Mouse (Mus musculus) embryo, embryonic 10 days (tissue): ENCODE results near the gene Ckmt2.

Source experiments
- DNase-seq: peaks from one replicate; pipeline ENCODE4 v3.0.0-alpha.2; 2015; ENCODE audit warnings: low spot score

Gene Ckmt2

DNA sequence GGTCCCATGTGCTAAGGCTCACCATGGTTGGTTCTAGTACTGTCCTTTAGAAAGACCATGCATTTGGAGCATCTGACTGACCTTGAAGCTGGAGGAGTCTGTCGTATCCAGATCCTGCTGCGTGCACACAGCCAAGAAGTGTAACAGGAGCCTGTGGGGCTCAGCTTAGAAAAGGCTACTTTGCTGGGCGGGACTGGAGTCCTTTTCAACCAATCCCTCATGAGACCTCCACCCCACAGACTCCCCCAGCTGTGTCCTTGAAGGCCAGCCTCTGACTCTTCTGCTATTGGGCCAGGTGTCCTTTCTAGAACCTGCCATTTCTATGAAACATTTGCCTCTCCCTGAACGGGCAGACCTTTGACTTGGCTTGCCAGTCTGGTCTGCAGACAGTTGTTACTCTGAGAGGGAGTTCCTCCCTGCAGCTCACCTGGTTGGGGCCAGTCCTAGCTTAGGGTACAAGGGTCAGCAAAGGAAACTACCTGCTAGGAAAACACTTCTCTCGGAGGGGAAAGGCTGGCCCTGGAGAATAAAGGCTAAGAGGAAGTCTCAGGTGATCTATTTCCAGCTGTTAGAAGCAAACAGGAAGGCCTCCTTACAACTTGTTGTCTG lies at the start of gene Ckmt2:
Ckmt2 (minus strand) TSS at position 145 of the 609 bp plus-strand sequence.
- no peak for DNase-seq

DNA sequence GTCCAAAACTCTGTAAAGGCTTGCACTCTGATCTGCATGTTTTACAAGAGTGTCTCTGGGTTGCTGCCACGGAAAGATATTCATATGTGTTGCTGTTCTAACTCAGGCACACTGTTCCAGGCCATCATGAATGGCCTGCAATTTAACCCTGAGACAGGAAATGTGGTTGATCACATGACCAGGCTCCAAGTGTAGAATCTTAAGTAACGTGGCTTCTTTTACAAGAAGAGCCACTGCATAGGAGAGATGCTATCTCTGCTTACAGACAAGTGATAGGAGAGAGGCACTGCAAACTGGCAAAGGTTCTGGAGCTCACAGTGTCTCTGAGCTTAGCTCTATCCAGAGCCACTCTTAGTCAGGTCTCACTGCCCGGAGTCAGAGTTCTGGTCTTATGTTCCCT lies 44.3 kb upstream of the Ckmt2 start:
- no peak for DNase-seq

DNA sequence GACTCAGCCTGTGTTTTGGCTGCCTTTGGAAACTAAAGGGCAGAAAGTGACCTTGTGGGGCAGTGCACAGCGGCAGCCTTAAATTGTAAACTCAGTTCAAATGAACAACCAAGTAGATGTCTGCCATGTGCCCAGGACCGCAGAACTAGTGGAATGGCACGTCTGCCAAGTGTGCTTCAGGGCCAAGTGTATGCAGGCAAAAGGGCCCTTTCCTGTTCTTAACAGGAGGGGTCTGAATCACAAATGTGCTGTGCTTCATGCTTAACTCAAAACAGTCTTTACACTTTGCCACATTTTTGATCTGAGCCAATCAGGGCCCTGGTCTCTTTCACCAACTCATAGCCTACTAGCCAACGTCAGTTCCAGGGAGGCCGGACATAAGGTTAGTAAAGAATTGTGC lies 42.1 kb upstream of the Ckmt2 start:
- DNase-seq: no peak

DNA sequence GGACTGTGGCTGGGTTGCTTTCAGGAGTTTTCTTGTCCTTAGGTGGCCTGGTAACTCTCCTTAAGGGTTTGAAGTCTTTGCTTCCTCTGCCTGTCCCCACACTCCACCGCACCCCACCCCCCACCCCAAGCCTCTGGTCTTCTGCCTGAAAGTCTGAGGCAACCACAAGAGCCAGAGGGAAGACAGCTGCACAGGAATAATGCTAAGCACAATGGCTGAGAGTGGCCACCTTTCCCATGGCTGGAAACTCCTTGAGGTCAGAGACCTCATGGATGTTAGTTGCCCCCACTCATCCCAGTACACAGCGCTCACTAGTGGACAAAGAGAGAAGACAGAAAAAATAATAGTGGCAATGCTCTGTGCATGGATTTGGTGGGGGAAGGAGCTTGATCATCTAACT lies 41.1 kb upstream of the Ckmt2 start:
- DNase-seq: no peak

DNA sequence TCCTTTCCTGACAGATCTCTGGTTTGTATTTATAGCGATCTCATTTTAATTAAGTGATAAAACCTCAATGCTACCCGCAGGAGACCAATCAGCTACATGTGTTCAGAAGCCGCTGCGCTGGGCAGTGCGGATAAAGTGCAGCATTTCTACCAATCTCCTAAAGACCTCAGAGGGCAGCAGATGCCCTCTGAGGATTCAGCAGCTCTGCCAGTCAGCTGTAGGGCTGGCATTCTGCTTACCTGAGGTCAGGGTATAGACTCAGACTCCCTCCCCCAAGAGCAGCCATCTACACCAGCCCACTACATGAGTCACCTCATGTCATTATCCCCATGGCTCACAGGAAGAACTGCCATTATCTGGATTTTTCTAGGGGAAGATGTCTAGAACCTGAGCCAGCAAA lies 39.6 kb upstream of the Ckmt2 start:
- no peak for DNase-seq

DNA sequence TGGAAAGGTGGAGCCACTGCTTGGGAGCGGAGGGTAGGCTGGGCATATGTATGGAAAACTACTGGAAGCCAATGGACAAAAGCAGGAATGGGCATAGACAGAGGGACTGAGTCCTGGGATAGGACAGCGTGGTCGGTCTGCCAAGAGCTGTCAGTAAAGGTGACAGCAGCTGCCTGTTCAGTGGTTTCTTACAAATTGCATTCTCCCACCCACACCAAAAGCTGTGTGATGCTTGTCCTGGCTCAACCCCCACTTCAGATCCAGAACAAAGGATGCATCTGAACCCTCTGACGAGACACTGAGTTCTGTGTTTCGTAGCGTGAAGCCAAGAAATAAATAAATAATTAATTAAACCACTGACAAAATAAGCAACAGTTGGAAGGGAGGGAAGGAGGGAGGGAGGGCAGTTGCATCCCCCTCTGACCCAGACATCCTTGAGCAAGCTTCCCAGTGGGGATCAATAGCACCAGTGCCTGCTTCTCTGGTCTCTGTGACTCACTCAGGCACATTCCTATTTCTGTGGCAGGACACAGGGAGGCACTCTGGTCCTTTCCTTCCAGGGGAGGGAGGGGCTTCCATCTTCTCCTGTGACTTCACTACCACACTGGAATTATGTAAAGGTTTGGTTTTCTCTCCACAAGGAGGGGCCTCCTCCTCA lies 39.0 kb upstream of the Ckmt2 start:
- peak; percentile 14 for DNase-seq

DNA sequence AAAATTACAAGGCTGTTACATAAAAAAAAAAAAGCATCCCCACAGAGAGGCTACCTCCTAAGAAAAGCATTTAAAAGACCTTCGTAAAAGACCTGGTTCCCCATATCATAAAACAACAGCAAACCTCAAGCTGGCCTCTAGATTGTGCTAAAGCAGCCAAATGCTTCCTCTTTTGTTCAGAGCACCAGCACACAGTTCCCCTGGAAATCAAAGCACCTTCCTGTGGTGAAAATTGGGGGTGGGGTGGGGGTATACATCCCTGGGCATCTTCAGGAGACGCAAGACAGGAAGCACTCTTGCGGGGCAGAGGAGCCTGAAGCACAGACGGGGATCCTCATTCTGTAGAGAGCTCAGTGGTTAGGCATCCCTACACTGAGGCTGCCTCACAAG lies 38.5 kb upstream of the Ckmt2 start:
- DNase-seq: no peak

DNA sequence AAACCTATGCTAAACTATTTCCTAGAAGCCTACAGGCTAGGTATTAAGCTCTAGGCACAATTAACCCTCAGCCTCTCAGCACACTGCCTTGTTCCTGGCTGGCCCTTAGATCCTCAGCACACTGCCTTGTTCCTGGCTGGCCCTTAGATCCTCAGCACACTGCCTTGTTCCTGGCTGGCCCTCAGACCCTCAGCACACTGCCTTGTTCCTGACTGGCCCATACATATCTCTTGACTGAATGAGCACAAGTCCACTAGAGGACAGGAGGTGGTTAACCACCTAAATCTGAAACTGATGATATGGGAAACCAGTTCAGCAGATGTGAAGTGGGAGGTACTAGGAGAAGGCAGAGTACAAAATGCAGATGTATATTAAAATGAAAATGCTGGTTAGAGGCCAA lies 35.0 kb upstream of the Ckmt2 start:
- DNase-seq: no peak

DNA sequence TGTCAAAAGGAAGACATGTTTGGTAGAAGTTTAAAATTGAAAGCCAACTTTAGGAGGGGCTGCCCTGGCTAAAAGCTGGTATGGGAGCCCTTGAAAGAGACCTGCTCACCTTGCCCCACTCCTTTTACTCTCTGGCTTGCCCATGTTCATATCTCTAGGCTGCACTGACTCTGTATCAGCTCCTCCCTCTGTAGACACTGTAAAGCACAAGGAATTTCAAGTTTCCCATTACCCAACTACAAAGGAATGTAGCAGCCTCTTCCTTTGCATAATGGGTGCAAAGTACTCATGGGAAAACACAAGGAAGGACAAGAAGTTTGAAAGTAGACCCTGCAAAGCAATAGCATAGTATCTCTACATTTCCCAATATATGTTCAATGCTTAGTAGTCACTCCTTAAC lies 34.5 kb upstream of the Ckmt2 start:
- no peak for DNase-seq

DNA sequence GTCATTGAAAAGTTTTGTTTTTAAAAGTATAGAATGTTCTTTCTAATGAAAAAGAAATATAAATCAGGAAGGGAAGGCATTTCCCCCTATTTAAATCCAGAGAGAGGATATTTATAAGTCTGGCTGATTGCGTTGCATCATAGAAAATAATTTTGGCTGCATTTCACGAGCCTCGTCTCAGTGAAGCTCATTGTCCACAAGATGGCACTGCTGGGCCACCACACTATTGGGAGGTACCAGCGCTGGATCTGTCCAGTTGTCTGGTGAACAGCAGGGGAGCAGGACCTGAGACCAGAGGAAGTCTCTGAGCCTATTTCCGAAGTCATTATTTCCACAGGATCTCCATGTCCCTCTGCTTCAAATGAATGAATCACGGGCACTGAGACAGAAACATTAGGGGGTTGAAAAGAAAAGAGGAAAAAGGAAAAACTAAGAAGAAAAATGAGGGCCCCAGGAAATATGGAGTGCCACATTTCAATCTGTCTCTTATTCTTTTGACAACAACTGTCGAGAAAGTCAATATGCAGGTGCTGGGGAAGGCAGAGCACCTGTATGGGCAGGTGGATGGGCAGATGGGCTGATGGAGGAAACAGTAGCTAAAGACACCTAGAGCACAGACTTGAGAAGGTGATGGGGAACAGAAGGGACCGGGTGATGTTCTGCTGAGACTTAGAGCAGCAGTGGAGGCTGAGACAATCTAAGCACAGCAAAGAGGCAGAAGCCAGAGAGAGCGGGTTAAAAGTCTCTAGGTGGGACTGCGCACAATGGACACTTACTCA lies 31.7 kb upstream of the Ckmt2 start:
- peak; percentile 92 for DNase-seq

DNA sequence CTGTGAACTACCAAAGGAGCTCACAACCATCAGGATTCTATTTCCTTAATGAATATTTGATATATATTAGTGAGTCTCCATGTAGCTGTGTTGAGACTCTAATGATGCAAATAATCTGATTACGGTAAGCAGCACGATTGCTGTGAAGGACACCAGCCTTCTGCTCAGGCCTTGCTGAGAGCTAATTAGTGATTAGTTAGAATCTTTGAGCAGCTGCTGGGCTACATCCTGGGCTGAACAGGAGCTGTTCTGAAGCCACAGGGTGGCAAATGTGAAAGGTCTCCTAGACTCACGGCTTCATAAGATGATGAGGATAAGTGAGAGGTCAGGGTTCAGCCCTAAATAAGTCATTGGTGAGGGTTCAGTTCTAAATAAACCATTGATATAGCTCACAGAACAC lies 29.7 kb upstream of the Ckmt2 start:
- no peak for DNase-seq

DNA sequence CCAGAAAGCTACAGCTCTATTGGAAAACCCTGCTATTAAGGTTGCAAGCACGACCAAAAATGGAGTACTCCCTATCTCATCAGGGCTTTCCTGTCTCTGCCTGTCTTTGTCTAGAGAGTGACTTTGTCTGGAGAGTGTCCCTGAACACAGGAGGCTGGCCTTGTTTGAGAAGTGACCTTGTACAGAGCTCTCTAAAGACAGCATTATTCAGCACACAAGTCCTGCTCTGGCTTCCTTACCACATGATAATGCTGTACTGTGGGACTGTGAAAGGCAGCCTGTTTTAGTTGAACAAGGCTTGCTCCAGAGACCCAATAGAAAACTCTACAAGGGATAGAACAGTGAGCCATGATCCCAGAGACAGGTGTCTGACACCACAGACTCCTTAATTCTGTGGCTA lies 19.8 kb upstream of the Ckmt2 start:
- DNase-seq: no peak

DNA sequence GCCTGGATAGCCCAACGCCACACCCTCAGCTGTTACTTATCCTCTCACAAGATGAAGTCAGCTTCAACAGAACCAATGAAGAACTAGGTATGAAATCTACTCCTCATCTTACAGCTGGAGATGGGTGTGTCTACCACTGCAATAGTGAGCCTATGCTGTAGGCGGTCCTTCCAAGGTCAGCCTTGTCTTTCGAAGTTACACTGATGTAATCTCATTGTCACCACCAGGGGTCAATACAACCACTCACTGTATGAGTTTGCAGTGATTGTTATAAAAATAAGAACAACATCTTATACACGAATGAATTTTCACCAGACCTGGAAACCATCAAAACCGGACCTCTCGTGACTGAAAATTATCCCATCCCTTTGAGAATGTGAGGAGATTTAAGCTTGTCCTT lies 16.4 kb upstream of the Ckmt2 start:
- peak; percentile 42 for DNase-seq

DNA sequence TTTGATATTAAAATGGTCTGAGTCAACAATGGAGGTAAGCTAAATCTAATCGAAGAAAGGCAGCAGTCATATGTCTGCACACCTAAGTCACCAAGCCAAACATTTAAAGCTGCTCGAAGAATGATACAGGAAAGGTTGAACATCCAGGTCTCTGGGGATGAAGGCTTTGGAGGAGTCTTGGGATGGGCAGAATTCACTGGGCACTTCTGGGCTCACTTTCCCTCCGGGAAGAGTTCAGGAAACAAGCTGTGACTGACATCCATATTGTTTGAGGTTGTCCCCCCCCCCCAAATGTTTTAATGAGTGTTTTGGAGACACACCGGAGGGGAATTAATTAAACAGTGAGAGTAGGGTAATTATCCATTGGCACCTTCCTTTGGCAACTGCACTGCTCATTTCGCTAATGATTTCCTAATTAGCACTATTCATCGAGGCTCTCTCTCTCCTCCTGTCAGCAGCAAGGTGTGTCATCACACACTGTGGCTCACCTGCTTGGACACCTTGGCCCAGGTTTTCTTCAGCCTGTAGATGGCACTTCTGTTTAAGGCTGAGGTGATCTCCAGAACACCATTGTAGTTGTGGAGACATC lies 13.4 kb upstream of the Ckmt2 start:
- no peak for DNase-seq

DNA sequence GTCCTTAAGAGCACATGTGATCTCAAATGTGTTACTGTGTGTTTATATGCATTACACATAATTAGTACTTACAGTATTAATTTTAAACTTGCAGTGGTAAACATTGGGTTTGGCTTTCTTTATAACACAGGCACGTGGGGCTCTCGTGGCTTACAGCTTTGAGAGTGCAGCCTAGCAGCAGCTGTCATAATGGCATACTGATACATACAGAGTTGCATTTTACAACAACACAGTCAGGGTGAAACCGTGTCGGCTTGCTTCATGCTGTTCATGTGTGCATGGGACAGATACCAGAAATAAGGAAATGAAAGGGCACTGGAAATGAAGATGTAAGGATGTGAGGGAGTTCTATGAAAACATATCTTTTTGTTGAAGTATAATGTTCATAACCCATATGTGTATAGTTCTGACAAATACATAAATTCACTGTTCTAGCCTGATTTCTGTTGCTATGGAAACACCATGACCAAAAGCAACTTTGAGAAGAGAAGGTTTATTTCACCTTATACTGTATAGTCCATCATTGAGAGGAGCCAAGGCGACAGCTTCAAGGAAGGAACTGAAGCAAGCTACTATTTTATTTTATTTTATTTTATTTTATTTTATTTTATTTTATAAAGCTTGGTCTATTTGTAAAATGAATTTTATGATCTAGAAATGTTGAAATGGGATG lies 8.2 kb upstream of the Ckmt2 start:
- no peak for DNase-seq

DNA sequence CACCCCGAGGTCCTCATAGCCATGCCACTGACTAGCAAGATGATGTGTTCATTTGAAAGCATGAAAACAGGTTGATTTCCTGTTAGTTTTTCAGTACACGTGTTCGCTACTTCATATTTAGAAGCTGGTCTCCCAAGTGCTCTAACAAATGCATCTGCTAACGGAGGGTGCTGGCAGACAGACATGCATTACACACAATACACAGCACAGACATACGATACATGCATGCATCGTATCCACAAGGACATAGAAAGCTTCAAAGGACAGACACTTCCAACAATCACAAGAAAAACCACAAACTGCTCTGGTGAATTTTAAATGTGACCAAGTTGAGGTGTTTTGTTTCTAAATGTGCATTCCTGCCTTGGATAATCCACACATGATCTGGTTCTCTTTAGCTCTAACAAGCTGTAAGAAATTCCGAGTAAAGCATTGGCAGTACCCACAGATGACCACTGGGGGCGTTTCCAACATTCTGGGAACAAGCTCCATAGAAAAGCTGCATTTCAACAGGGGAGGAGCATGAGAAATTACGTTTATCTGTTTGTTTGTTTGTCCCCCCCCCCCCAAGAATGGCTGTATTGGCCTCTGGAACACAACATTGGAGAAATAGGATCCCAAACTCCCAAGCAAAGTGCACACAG lies 5.3 kb upstream of the Ckmt2 start:
- peak; percentile 28 for DNase-seq

DNA sequence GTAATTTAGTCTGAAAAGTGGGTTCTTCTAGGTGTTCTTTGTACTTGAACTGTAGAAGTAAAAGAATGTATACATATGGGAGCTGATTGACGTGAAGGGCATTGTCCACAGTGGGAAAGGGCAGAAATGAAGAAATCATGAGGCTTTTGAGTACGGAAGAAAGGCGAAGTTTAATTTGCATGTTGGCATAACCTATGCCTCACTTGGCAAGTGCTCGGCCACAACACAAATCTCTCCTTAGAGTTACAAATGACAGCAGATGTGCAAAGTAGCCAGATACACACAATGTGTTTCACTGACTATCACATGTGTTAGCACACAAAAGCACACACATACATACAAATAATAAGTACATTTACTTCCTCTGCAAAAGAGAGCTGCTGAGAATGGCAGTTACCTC lies 3.6 kb upstream of the Ckmt2 start:
- no peak for DNase-seq

DNA sequence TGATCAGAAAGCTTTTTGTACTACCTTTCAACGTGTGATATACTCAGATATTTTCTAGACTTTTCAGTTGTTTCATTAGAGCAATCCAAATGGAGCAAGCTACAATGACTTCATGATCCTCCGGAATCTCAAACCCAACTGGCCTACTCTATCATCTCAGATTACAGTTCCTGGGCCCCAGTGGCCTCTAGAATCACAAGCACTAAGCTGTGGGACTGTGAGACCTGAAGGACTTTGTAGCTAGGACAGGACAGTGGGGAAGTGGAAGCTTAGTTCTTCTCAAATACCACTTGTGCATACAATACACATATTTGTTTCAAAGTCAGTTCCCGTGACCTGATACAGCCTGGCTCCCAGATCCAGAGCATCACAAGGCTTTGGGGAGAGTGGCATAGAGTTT lies 1.3 kb upstream of the Ckmt2 start:
- no peak for DNase-seq

DNA sequence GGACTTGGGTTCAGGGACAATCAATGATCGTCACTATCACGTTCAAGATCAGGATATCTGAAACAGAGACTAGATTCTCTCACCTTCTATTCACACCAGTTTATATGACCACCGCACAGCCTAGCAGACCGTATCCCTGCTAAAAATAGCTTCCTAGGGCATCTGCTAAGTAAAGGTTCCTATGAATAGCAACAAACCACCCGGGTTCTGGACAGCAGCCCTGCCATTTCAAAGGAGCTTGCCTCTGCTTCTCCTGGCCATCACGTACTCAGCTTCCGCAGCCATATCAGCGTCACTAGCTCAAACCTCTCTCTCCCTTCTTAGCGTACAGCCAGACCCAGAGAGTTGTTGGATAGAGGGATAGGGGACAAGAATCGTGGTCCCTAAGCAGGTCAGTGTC lies 665 bp upstream of the Ckmt2 start:
- no peak for DNase-seq

DNA sequence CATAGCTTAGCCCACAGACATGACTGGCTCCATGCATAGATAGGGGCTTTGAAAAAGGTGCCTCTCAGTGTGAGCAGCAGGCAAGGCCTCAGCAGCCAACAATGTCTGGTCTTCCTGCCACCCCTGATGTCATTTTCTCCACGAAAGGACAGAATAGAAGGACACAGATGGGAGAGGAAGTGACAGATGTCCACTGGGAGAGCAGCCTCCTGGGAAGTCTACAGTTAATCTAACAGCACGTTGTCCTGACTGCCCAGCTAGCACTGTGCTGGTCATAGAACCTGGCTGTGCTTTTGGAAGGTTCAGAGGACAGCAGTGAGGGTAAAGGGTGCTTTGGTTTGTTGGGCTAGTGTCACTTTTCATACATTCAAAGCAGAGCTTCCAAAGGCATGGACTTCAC lies 1.1 kb downstream of the Ckmt2 start:
- no peak for DNase-seq

DNA sequence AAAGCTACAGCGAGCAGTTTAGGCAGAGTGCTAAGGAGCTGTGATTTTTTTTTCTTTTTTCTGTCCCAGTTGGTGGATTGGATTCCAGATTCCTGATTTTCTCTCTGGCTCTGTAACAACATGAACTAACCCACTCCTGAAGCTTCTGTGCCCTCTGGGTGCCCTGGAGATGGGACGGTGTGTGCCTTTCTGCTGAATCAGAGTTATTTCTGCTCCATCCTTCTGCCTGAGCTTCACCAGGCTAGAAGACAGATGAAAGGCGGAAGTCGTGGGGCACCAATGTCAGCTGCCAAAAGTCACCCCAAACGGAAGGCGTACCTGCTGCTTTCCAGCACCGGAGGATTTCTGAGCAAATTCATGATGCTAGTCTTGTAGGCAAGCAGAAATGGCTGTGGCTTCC lies 2.1 kb downstream of the Ckmt2 start:
- DNase-seq: no peak

DNA sequence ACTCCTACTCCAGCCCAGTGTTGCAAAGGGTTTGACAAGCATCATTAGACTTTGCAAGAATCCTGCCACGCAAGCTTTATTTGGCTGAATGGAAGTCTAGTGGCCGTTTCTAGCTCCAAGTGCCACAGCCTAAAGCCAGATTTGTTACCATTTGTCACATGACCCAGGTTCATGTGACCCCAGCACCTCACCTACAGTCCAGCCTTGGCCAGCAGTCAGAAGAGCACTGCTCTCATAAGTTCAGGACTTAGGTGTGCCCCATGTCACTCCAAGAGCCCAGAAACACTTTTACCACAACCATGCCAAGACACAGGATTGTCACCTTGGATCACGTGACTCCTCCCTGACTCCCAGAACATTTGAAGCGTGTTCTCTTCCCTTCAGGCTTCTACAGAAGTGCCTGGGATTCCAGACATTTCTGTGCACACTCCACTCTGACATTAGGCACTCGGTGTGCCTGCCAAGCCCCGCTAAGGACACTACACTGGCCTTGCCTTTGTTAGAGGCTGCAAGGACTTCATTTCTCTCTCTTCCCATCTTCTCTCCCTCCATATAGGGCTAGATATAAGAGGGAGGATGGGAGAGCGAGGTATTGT lies 2.9 kb downstream of the Ckmt2 start:
- no peak for DNase-seq
